Mouse (Mus musculus): ENCODE results near the gene Car10. TPM values are rescaled to one million over a fixed set of nuclear protein-coding genes. Genes with fewer than 3 reads are reported as not detected.

Car10 gene
- polyA plus RNA-seq, 1 experiment from 2014 or later, result 1.7 TPM

DNA sequence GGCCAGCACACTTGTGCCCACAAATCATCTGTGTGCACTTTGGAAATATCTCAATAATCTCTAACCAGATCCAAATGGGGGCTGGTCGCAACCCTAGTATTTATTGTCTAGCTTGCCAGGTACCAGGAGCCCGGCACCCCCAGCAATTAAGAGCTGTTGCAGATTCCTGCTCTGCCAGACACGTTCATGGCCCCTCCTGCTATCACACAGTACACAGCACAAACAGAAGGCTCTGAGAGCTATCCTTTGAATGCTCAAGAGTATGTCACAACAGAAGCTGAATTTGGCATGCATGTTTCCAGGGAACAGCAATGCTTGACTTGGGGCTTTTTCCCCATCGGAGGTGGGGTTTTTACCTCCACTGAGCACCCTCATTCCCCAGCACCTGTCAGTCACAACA is 483.5 kb downstream of the Car10 start:
- Histone ChIP-seq H3K27me3 (ENCODE audit: control insufficient read depth, insufficient read depth, low read length) (no peaks in the 10 kb centered on the region), H3K4me1 (ENCODE audit: control insufficient read depth, insufficient read depth, low read length) (no peaks in the 10 kb centered on the region), H3K9me3 (ENCODE audit: control insufficient read depth, low read length) (no peaks in the 10 kb centered on the region), H3K4me3 (ENCODE audit: low read depth, low read length) (no peak overlapping the region), H3K36me3 (ENCODE audit: control insufficient read depth, insufficient read depth, low read length) (no peaks in the 10 kb centered on the region), H3K4me2 (no peak overlapping the region), H3K27ac (ENCODE audit: low read depth, low read length) (no peak overlapping the region), H3K9ac (ENCODE audit: low read length) (no peak overlapping the region)
- ATAC-seq (ENCODE audit: low FRiP score), result no peak
- 74% methylated on average over 4 of the region's 4 CpGs for WGBS
- no peak for DNase-seq (ENCODE audit: low spot score, missing footprints)

DNA sequence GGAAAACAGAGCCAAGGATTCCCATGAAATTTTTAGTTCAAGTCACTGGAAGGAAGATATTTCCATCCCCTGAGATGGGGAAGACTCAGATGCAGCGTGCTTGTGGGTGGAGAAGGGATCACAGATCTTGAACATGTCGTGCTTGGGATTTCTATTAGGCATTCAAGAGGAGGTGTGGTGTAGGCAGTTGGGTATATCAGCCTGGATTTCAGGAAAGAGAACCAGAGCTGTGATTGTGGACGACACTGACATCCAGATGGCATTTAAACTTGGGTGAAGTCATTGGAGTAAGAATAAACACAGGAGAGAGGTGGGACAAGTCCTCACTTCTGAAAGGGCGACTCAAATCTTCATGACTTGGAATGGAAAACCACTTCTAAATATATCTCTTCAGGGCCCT is 490.0 kb downstream of the Car10 start:
- ATAC-seq (ENCODE audit: low FRiP score) (no peak), DNase-seq (ENCODE audit: low spot score, missing footprints) (no peak)
- no peak overlapping the region for H3K4me3 ChIP-seq (ENCODE audit: low read depth, low read length)
- H3K36me3 ChIP-seq (ENCODE audit: control insufficient read depth, insufficient read depth, low read length), result no peaks in the 10 kb centered on the region
- 84% methylated on average over 4 of the region's 4 CpGs for WGBS
- no peaks in the 10 kb centered on the region for H3K27me3 ChIP-seq (ENCODE audit: control insufficient read depth, insufficient read depth, low read length)
- H3K27ac ChIP-seq (ENCODE audit: low read depth, low read length), result no peak overlapping the region
- H3K9me3 ChIP-seq (ENCODE audit: control insufficient read depth, low read length), result no peaks in the 10 kb centered on the region
- H3K4me2 ChIP-seq, result no peak overlapping the region
- H3K9ac ChIP-seq (ENCODE audit: low read length), result no peak overlapping the region
- H3K4me1 ChIP-seq (ENCODE audit: control insufficient read depth, insufficient read depth, low read length), result no peaks in the 10 kb centered on the region

DNA sequence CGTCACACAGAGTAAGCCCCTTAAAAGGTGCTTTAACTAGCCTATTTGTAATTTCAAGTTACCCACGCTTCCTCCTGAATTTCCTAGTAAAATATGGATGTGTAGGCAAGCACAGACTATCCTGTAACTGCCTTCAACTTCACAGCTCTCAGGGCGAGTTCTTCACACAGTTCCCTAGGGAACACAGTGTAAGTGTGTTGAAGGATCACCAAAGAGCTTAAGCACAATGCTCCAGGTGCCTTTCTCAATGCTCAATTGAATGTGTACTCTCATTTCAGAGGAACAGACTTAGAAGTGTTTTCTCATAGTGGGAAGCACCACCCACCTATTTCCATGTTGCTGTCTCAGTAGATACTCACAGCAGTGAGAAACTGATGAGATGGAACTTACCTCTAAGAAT is 492.8 kb downstream of the Car10 start:
- H3K9me3 ChIP-seq (ENCODE audit: control insufficient read depth, low read length), result no peaks in the 10 kb centered on the region
- H3K36me3 ChIP-seq (ENCODE audit: control insufficient read depth, insufficient read depth, low read length), result no peaks in the 10 kb centered on the region
- no peaks in the 10 kb centered on the region for H3K4me1 ChIP-seq (ENCODE audit: control insufficient read depth, insufficient read depth, low read length)
- no peak overlapping the region for H3K27ac ChIP-seq (ENCODE audit: low read depth, low read length)
- ATAC-seq (ENCODE audit: low FRiP score) (no peak), DNase-seq (ENCODE audit: low spot score, missing footprints) (no peak)
- H3K9ac ChIP-seq (ENCODE audit: low read length), result no peak overlapping the region
- 80% methylated on average over 3 of the region's 3 CpGs for WGBS
- no peak overlapping the region for H3K4me2 ChIP-seq
- H3K27me3 ChIP-seq (ENCODE audit: control insufficient read depth, insufficient read depth, low read length), result no peaks in the 10 kb centered on the region
- H3K4me3 ChIP-seq (ENCODE audit: low read depth, low read length), result no peak overlapping the region

DNA sequence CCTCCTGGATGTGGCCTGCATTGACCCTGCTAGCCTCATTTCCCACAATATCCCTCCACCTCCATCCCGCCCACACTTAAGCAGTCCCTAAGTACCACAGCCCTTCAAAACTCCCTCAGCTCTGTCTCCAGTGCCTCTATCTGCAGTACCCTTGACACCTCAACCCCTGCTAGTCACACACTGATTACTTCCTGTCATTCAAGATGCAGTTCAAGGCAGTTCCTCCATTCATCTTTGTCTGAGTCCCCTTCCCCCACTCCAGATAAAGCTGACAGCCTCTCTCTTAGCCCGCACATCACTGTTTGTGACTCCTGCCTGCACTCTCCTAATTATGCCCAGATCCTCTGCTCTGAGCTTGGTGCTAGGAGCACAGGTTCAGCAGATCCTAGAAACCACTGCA is 496.2 kb downstream of the Car10 start:
- no peak overlapping the region for H3K4me3 ChIP-seq (ENCODE audit: low read depth, low read length)
- no peak overlapping the region for H3K4me2 ChIP-seq
- H3K9me3 ChIP-seq (ENCODE audit: control insufficient read depth, low read length), result no peaks in the 10 kb centered on the region
- DNase-seq (ENCODE audit: low spot score, missing footprints) (no peak), ATAC-seq (ENCODE audit: low FRiP score) (peak; percentile 48; the same call in 1 of the 2 replicates)
- no peak overlapping the region for H3K27ac ChIP-seq (ENCODE audit: low read depth, low read length)
- H3K36me3 ChIP-seq (ENCODE audit: control insufficient read depth, insufficient read depth, low read length), result no peaks in the 10 kb centered on the region
- H3K9ac ChIP-seq (ENCODE audit: low read length), result no peak overlapping the region
- 38% methylated on average over 2 of the region's 2 CpGs for WGBS
- no peaks in the 10 kb centered on the region for H3K27me3 ChIP-seq (ENCODE audit: control insufficient read depth, insufficient read depth, low read length)
- H3K4me1 ChIP-seq (ENCODE audit: control insufficient read depth, insufficient read depth, low read length), result no peaks in the 10 kb centered on the region

DNA sequence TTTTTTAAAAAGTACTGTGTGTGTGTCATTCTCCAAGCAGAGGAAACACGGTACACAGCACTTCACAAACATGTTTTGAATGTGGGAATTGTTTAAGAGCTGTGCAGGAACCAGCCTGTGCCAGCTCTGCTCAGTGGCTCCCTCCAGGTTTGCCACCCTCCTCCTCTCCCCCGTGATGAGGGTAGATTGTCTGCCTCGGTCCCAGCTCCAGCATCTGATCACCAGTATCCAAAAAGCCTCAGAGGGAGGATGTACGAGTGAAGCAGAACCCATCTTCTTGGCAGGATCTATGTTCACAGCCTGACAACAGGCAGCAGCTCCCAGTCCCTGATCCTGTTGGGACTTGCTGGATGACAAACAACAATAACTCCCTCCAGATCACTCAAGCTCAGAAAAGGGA is 500.3 kb downstream of the Car10 start:
- Histone ChIP-seq H3K9me3 (ENCODE audit: control insufficient read depth, low read length) (no peaks in the 10 kb centered on the region), H3K9ac (ENCODE audit: low read length) (no peak overlapping the region), H3K27ac (ENCODE audit: low read depth, low read length) (no peak overlapping the region), H3K27me3 (ENCODE audit: control insufficient read depth, insufficient read depth, low read length) (no peaks in the 10 kb centered on the region), H3K4me3 (ENCODE audit: low read depth, low read length) (no peak overlapping the region), H3K4me2 (no peak overlapping the region), H3K4me1 (ENCODE audit: control insufficient read depth, insufficient read depth, low read length) (no peaks in the 10 kb centered on the region), H3K36me3 (ENCODE audit: control insufficient read depth, insufficient read depth, low read length) (no peaks in the 10 kb centered on the region)
- ATAC-seq (ENCODE audit: low FRiP score) (no peak), DNase-seq (ENCODE audit: low spot score, missing footprints) (no peak)
- WGBS, result 75% methylated on average over 4 of the region's 4 CpGs

DNA sequence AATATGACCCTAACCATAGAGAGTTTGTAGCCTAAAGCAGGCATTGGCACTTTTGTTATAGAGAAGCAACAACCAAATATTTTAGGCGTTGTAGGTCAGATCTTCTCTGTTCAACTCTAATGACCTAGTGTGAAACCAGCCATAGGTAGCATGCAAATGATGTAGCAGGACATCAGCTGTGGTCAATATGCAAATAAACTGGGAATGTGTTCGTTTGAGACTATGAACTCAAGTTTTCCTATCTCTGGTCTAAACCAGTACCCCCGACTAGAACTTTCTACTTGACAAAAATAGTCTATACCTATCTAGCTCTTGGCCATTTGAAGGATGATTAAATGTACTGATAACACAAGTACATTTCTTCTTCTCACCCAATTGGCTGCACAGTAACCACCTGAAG is 501.9 kb downstream of the Car10 start:
- Histone ChIP-seq H3K4me2 (no peak overlapping the region), H3K9ac (ENCODE audit: low read length) (no peak overlapping the region), H3K4me3 (ENCODE audit: low read depth, low read length) (no peak overlapping the region), H3K4me1 (ENCODE audit: control insufficient read depth, insufficient read depth, low read length) (no peaks in the 10 kb centered on the region), H3K27ac (ENCODE audit: low read depth, low read length) (no peak overlapping the region), H3K9me3 (ENCODE audit: control insufficient read depth, low read length) (no peaks in the 10 kb centered on the region), H3K36me3 (ENCODE audit: control insufficient read depth, insufficient read depth, low read length) (no peaks in the 10 kb centered on the region), H3K27me3 (ENCODE audit: control insufficient read depth, insufficient read depth, low read length) (no peaks in the 10 kb centered on the region)
- 87% methylated on average over 3 of the region's 3 CpGs for WGBS
- ATAC-seq (ENCODE audit: low FRiP score) (no peak), DNase-seq (ENCODE audit: low spot score, missing footprints) (no peak)

DNA sequence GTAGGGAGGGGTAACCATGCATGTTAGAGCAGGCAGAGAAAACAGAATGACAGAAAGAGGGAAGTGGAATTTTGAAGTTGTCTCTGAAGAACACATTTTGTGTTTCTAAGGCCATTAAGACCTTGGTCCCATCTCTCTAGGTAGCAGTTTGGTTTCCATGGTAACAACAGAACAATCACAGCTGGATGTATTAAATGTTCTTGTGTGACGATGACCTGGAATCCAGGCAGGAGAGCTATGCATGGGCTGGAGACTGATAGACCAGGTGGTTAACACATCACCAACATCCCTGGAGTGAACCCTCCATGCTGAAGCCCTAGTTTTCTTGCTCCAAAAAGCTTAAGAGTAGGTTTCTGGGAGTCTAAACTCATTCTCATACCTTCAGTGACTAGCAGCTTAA is 505.7 kb downstream of the Car10 start:
- H3K27me3 ChIP-seq (ENCODE audit: control insufficient read depth, insufficient read depth, low read length), result no peaks in the 10 kb centered on the region
- DNase-seq (ENCODE audit: low spot score, missing footprints), result no peak
- H3K27ac ChIP-seq (ENCODE audit: low read depth, low read length), result no peak overlapping the region
- H3K4me3 ChIP-seq (ENCODE audit: low read depth, low read length), result no peak overlapping the region
- 59% methylated on average over 1 of the region's 1 CpGs for WGBS
- no peak overlapping the region for H3K9ac ChIP-seq (ENCODE audit: low read length)
- H3K4me2 ChIP-seq, result no peak overlapping the region
- H3K9me3 ChIP-seq (ENCODE audit: control insufficient read depth, low read length), result no peaks in the 10 kb centered on the region
- H3K36me3 ChIP-seq (ENCODE audit: control insufficient read depth, insufficient read depth, low read length), result no peaks in the 10 kb centered on the region
- H3K4me1 ChIP-seq (ENCODE audit: control insufficient read depth, insufficient read depth, low read length), result no peaks in the 10 kb centered on the region
- ATAC-seq (ENCODE audit: low FRiP score), result no peak

DNA sequence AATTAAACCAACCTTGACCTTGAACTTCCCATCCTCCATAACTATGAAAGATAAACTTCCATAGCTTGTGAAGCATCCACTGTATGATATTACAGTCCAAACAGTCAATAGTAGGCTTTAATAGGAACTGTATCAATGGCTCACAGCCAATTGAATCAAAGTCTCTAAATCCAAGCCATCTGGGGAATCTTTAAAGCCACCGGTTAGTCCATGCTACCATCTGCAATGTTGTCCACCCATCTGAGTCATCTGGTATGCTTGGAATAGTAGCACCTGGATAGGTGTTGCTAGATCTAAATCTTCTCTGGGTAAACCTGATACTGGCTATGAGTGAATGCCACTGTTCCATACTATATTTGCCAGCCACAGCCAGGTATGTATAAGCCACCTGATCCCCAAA is 509.3 kb downstream of the Car10 start:
- Histone ChIP-seq H3K4me2 (no peak overlapping the region), H3K9me3 (ENCODE audit: control insufficient read depth, low read length) (no peaks in the 10 kb centered on the region), H3K4me1 (ENCODE audit: control insufficient read depth, insufficient read depth, low read length) (no peaks in the 10 kb centered on the region), H3K9ac (ENCODE audit: low read length) (no peak overlapping the region), H3K4me3 (ENCODE audit: low read depth, low read length) (no peak overlapping the region), H3K36me3 (ENCODE audit: control insufficient read depth, insufficient read depth, low read length) (no peaks in the 10 kb centered on the region), H3K27me3 (ENCODE audit: control insufficient read depth, insufficient read depth, low read length) (no peaks in the 10 kb centered on the region), H3K27ac (ENCODE audit: low read depth, low read length) (no peak overlapping the region)
- no peak for ATAC-seq (ENCODE audit: low FRiP score)
- DNase-seq (ENCODE audit: low spot score, missing footprints), result no peak
- 90% methylated on average over 1 of the region's 1 CpGs for WGBS

DNA sequence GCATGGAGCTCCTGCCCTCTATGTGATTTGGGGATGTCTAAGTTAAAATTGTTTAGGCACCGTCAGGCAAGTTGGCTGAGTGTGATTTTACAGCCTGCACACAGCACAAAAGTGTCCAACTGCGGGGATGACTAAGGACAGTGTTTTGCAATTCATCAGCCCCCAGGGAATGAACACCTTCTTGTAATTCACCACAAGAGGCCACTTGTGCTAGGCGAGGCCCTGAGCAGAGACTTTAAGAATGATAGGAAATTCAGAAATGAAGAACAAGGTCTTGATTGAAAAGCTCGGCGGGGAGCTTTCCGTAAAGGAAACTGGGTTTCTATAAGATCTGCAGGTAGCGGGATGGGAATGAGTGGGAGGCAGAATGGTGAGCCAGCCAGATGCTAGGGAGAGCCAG is 510.9 kb downstream of the Car10 start:
- Histone ChIP-seq H3K27ac (ENCODE audit: low read depth, low read length) (no peak overlapping the region), H3K9me3 (ENCODE audit: control insufficient read depth, low read length) (no peaks in the 10 kb centered on the region), H3K4me2 (no peak overlapping the region), H3K9ac (ENCODE audit: low read length) (no peak overlapping the region), H3K4me1 (ENCODE audit: control insufficient read depth, insufficient read depth, low read length) (no peaks in the 10 kb centered on the region), H3K27me3 (ENCODE audit: control insufficient read depth, insufficient read depth, low read length) (no peaks in the 10 kb centered on the region), H3K4me3 (ENCODE audit: low read depth, low read length) (no peak overlapping the region), H3K36me3 (ENCODE audit: control insufficient read depth, insufficient read depth, low read length) (no peaks in the 10 kb centered on the region)
- 52% methylated on average over 7 of the region's 7 CpGs for WGBS
- DNase-seq (ENCODE audit: low spot score, missing footprints), result no peak
- no peak for ATAC-seq (ENCODE audit: low FRiP score)

DNA sequence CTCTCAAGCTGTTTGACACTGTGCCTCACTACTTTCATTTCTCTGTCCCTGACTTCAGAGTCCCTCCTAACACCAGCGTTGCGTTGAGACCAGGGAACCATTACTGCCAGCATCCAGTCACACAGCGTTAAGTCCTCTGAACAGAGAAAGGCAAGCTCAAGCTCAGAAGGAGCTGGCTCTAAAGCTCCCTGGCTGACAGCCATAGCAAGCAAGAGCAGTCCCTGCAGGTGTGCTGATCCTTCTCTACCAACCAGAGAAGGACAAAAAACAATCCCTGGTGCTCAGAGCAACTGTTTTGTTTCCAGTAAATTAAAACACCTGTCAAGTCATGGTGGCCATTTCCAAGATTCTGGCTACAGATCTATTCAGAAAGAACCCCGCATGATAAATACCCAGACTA is 514.2 kb downstream of the Car10 start:
- no peak for DNase-seq (ENCODE audit: low spot score, missing footprints)
- Histone ChIP-seq H3K4me3 (ENCODE audit: low read depth, low read length) (no peak overlapping the region), H3K4me2 (no peak overlapping the region), H3K27ac (ENCODE audit: low read depth, low read length) (no peak overlapping the region), H3K36me3 (ENCODE audit: control insufficient read depth, insufficient read depth, low read length) (no peaks in the 10 kb centered on the region), H3K9me3 (ENCODE audit: control insufficient read depth, low read length) (no peaks in the 10 kb centered on the region), H3K9ac (ENCODE audit: low read length) (no peak overlapping the region), H3K4me1 (ENCODE audit: control insufficient read depth, insufficient read depth, low read length) (no peaks in the 10 kb centered on the region), H3K27me3 (ENCODE audit: control insufficient read depth, insufficient read depth, low read length) (no peaks in the 10 kb centered on the region)
- WGBS, result 74% methylated on average over 4 of the region's 4 CpGs
- no peak for ATAC-seq (ENCODE audit: low FRiP score)
